Mouse (Mus musculus): ENCODE measurements around the gene Mei1. TPM values are rescaled to one million over a fixed set of nuclear protein-coding genes. Genes with fewer than 3 reads are reported as not detected.

Gene Mei1
- polyA plus RNA-seq, 1 experiment from 2014 or later, result not detected

GRCm38 (mm10) chr15:82161965-82162600, 92.3 kb downstream of the Mei1 start:
- H3K4me1 ChIP-seq, result peaks cover 80% of the 10 kb centered on the region
- 86% methylated on average over 12 of the region's 12 CpGs for WGBS

GRCm38 (mm10) chr15:82163356-82164060, 93.7 kb downstream of the Mei1 start:
- Histone ChIP-seq H3K4me1 (peaks cover 75% of the 10 kb centered on the region), H3K4me3 (no peak overlapping the region), H3K36me3 (no peaks in the 10 kb centered on the region; the same call in 1 of the 2 replicates), H3K27ac (no peak overlapping the region), H3K27me3 (ENCODE audit: low read depth, poor library complexity, severe bottlenecking) (no peaks in the 10 kb centered on the region), H3K9me3 (replicated peaks) (no peaks in the 10 kb centered on the region)
- DNase-seq (ENCODE audit: low spot score), result no peak
- 89% methylated on average over 10 of the region's 10 CpGs for WGBS

More at GRCm38 (mm10) chr15:82161965-82162600, 92.3 kb downstream of the Mei1 start:
- no peaks in the 10 kb centered on the region for H3K9me3 ChIP-seq (replicated peaks)
- no peaks in the 10 kb centered on the region for H3K27me3 ChIP-seq (ENCODE audit: low read depth, poor library complexity, severe bottlenecking)
- DNase-seq (ENCODE audit: low spot score), result no peak
- H3K36me3 ChIP-seq, result peaks cover 4% of the 10 kb centered on the region; the same call in 1 of the 2 replicates
- H3K27ac ChIP-seq, result no peak overlapping the region
- no peak overlapping the region for H3K4me3 ChIP-seq

- H3K36me3 ChIP-seq, result no peaks in the 10 kb centered on the region; the same call in 1 of the 2 replicates
- peak overlapping the region; percentile 15; the same call in 1 of the 2 replicates for H3K27ac ChIP-seq
- H3K9me3 ChIP-seq (replicated peaks), result no peaks in the 10 kb centered on the region
- H3K4me3 ChIP-seq, result no peak overlapping the region
- no peak for DNase-seq (ENCODE audit: low spot score)
- H3K27me3 ChIP-seq (ENCODE audit: low read depth, poor library complexity, severe bottlenecking), result no peaks in the 10 kb centered on the region
- WGBS, result 70% methylated on average over 4 of the region's 4 CpGs
- H3K4me1 ChIP-seq, result peaks cover 70% of the 10 kb centered on the region
Measured at GRCm38 (mm10) chr15:82164061-82164399, 94.2 kb downstream of the Mei1 start.

GRCm38 (mm10) chr15:82164496-82164895, 94.7 kb downstream of the Mei1 start:
- H3K4me1 ChIP-seq, result peaks cover 65% of the 10 kb centered on the region
- peaks cover under 1% of the 10 kb centered on the region; the same call in 1 of the 2 replicates for H3K36me3 ChIP-seq
- H3K4me3 ChIP-seq, result no peak overlapping the region
- peak overlapping the region; percentile 15; the same call in 1 of the 2 replicates for H3K27ac ChIP-seq
- no peaks in the 10 kb centered on the region for H3K27me3 ChIP-seq (ENCODE audit: low read depth, poor library complexity, severe bottlenecking)
- no peaks in the 10 kb centered on the region for H3K9me3 ChIP-seq (replicated peaks)
- DNase-seq (ENCODE audit: low spot score), result no peak
- WGBS, result 83% methylated on average over 7 of the region's 7 CpGs

- peaks cover 57% of the 10 kb centered on the region for H3K4me1 ChIP-seq
Measured at GRCm38 (mm10) chr15:82165332-82166239, 95.8 kb downstream of the Mei1 start.

GRCm38 (mm10) chr15:82166240-82167100, 96.7 kb downstream of the Mei1 start:
- 69% methylated on average over 22 of the region's 22 CpGs for WGBS
- H3K36me3 ChIP-seq, result peaks cover 20% of the 10 kb centered on the region
- DNase-seq (ENCODE audit: low spot score), result no peak
- H3K27ac ChIP-seq, result peak overlapping the region; percentile 23; the same call in 1 of the 2 replicates
- no peaks in the 10 kb centered on the region for H3K9me3 ChIP-seq (replicated peaks)
- no peaks in the 10 kb centered on the region for H3K27me3 ChIP-seq (ENCODE audit: low read depth, poor library complexity, severe bottlenecking)
- H3K4me3 ChIP-seq, result no peak overlapping the region
- H3K4me1 ChIP-seq, result peaks cover 48% of the 10 kb centered on the region

More at GRCm38 (mm10) chr15:82165332-82166239, 95.8 kb downstream of the Mei1 start:
- DNase-seq (ENCODE audit: low spot score), result peak; percentile 86
- Histone ChIP-seq H3K9me3 (replicated peaks) (no peaks in the 10 kb centered on the region), H3K27ac (no peak overlapping the region), H3K27me3 (ENCODE audit: low read depth, poor library complexity, severe bottlenecking) (no peaks in the 10 kb centered on the region), H3K4me3 (no peak overlapping the region), H3K36me3 (peaks cover 11% of the 10 kb centered on the region)
- 61% methylated on average over 8 of the region's 8 CpGs for WGBS

- no peak for DNase-seq (ENCODE audit: low spot score)
- no peaks in the 10 kb centered on the region for H3K9me3 ChIP-seq (replicated peaks)
- peak overlapping the region; percentile 23; the same call in 1 of the 2 replicates for H3K27ac ChIP-seq
- no peaks in the 10 kb centered on the region for H3K27me3 ChIP-seq (ENCODE audit: low read depth, poor library complexity, severe bottlenecking)
- 68% methylated on average over 23 of the region's 23 CpGs for WGBS
- peaks cover 43% of the 10 kb centered on the region for H3K4me1 ChIP-seq
- peaks cover 30% of the 10 kb centered on the region for H3K36me3 ChIP-seq
- H3K4me3 ChIP-seq, result no peak overlapping the region
Measured at GRCm38 (mm10) chr15:82167201-82168168, 97.7 kb downstream of the Mei1 start.

- no peak for DNase-seq (ENCODE audit: low spot score)
- WGBS, result 85% methylated on average over 5 of the region's 5 CpGs
- H3K9me3 ChIP-seq (replicated peaks), result no peaks in the 10 kb centered on the region
- peaks cover 27% of the 10 kb centered on the region for H3K4me1 ChIP-seq
- no peak overlapping the region for H3K27ac ChIP-seq
- H3K27me3 ChIP-seq (ENCODE audit: low read depth, poor library complexity, severe bottlenecking), result no peaks in the 10 kb centered on the region
- H3K4me3 ChIP-seq, result no peak overlapping the region
- peaks cover 51% of the 10 kb centered on the region for H3K36me3 ChIP-seq
Measured at GRCm38 (mm10) chr15:82169671-82170070, 99.9 kb downstream of the Mei1 start.

- no peaks in the 10 kb centered on the region for H3K9me3 ChIP-seq (replicated peaks)
- peaks cover 62% of the 10 kb centered on the region for H3K36me3 ChIP-seq
- peaks cover 23% of the 10 kb centered on the region for H3K4me1 ChIP-seq
- no peak overlapping the region for H3K4me3 ChIP-seq
- WGBS, result 86% methylated on average over 36 of the region's 36 CpGs
- no peaks in the 10 kb centered on the region for H3K27me3 ChIP-seq (ENCODE audit: low read depth, poor library complexity, severe bottlenecking)
- no peak for DNase-seq (ENCODE audit: low spot score)
- H3K27ac ChIP-seq, result no peak overlapping the region
Measured at GRCm38 (mm10) chr15:82170437-82171377, 100.9 kb downstream of the Mei1 start.

GRCm38 (mm10) chr15:82172648-82173047, 102.9 kb downstream of the Mei1 start:
- WGBS, result 92% methylated on average over 8 of the region's 8 CpGs
- no peak overlapping the region for H3K27ac ChIP-seq

More at GRCm38 (mm10) chr15:82172648-82173047, 102.9 kb downstream of the Mei1 start:
- H3K4me1 ChIP-seq, result peaks cover 3% of the 10 kb centered on the region
- no peaks in the 10 kb centered on the region for H3K27me3 ChIP-seq (ENCODE audit: low read depth, poor library complexity, severe bottlenecking)
- no peak overlapping the region for H3K4me3 ChIP-seq
- no peaks in the 10 kb centered on the region for H3K9me3 ChIP-seq (replicated peaks)
- no peak for DNase-seq (ENCODE audit: low spot score)
- peaks cover 81% of the 10 kb centered on the region for H3K36me3 ChIP-seq

All from limb, embryonic 10.5 days (tissue).